Mouse (Mus musculus) embryonic facial prominence, embryonic 11.5 days (tissue): Measurements from ENCODE around the gene Vti1a. TPM values are rescaled to one million over a fixed set of nuclear protein-coding genes. Genes with fewer than 3 reads are reported as not detected.

ENCODE experiments used
- ATAC-seq: fragments of 200-750 bp; cut with Nextera tagmentation; replicated peaks from 2 replicates; pipeline ENCODE4 v1.8.0; 2017; ENCODE audit warnings: low read depth; ENCODE audit not compliant: insufficient number of reproducible peaks, low FRiP score, low TSS enrichment
- DNase-seq: peaks from one replicate; pipeline ENCODE4 v3.0.0-alpha.2; 2015; ENCODE audit warnings: low spot score
- H3K27ac ChIP-seq: fragments of 300-500 bp; sonication (generic); replicated peaks from 2 replicates; pipeline ENCODE4 v1.5.1; 2014; ENCODE audit warnings: mild to moderate bottlenecking, low read depth, low read length, control low read depth
- H3K27me3 ChIP-seq: fragments of 300-500 bp; sonication (generic); 2 replicates; pipeline ENCODE4 v1.6.1; 2014; ENCODE audit warnings: mild to moderate bottlenecking, low read length, moderate library complexity, mixed read lengths; ENCODE audit not compliant: control insufficient read depth, insufficient read depth
- H3K36me3 ChIP-seq: fragments of 300-500 bp; sonication (generic); replicated peaks from 2 replicates; pipeline ENCODE4 v1.6.1; 2014; ENCODE audit warnings: low read depth, mild to moderate bottlenecking, low read length, moderate library complexity, mixed read lengths; ENCODE audit not compliant: control insufficient read depth, insufficient read depth
- H3K4me1 ChIP-seq: fragments of 300-500 bp; sonication (generic); 2 replicates; pipeline ENCODE4 v1.6.1; 2014; ENCODE audit warnings: low read length, mixed read lengths; ENCODE audit not compliant: control insufficient read depth, insufficient read depth
- H3K4me2 ChIP-seq: fragments of 300-500 bp; sonication (generic); 2 replicates; pipeline ENCODE4 v1.6.1; 2014; ENCODE audit warnings: low read depth, mild to moderate bottlenecking, control low read depth, low read length, moderate library complexity
- H3K4me3 ChIP-seq: fragments of 300-500 bp; sonication (generic); 2 replicates; pipeline ENCODE4 v1.5.1; 2014; ENCODE audit warnings: low read depth, low read length, control low read depth
- H3K9ac ChIP-seq: fragments of 300-500 bp; sonication (generic); replicated peaks from 2 replicates; pipeline ENCODE4 v1.6.1; 2014; ENCODE audit warnings: mild to moderate bottlenecking, control low read depth, low read length
- H3K9me3 ChIP-seq: fragments of 300-500 bp; sonication (generic); replicated peaks from 2 replicates; pipeline ENCODE4 v1.6.1; 2016; ENCODE audit warnings: mild to moderate bottlenecking, low read length, inconsistent platforms, mixed read lengths; ENCODE audit not compliant: control insufficient read depth
- WGBS: fragments of 180-500 bp; shearing (Covaris S2); extraction: QIAGEN DNeasy Blood & Tissue Kit; methylation state at CpG from one replicate; pipeline ENCODE4 v1.1.7; 2014; 5-methylcytosine and 5-hydroxymethylcytosine counted together
- polyA plus RNA-seq: library from polyadenylated mRNA; unstranded; fragments of >200 nt; fragmentation: Nextera tagmentation; extraction: Ambion mirVana; gene quantifications from 2 replicates; pipeline ENCODE4 v1.2.1, GENCODE M21; 2014

Vti1a gene
- polyA plus RNA-seq, 1 experiment from 2014 or later, result 22.4 TPM

GRCm38 (mm10) chr19:55565111-55565510 is 249.0 kb downstream of the Vti1a start:
- Histone ChIP-seq H3K4me2 (no peak overlapping the region), H3K4me1 (no peaks in the 10 kb centered on the region; the same call in 1 of the 2 replicates), H3K36me3 (no peaks in the 10 kb centered on the region), H3K4me3 (no peak overlapping the region), H3K27ac (no peak overlapping the region), H3K27me3 (no peaks in the 10 kb centered on the region), H3K9me3 (no peaks in the 10 kb centered on the region), H3K9ac (no peak overlapping the region)
- ATAC-seq (no peak), DNase-seq (no peak)
- WGBS, result 86% methylated on average over 11 of the region's 11 CpGs

GRCm38 (mm10) chr19:55565523-55566369 is 249.7 kb downstream of the Vti1a start:
- no peaks in the 10 kb centered on the region for H3K27me3 ChIP-seq
- 48% methylated on average over 6 of the region's 6 CpGs for WGBS
- no peak overlapping the region for H3K27ac ChIP-seq
- H3K9me3 ChIP-seq, result no peaks in the 10 kb centered on the region
- no peak overlapping the region for H3K9ac ChIP-seq
- H3K4me2 ChIP-seq, result no peak overlapping the region
- no peaks in the 10 kb centered on the region; the same call in 1 of the 2 replicates for H3K4me1 ChIP-seq
- DNase-seq (no peak), ATAC-seq (no peak)
- no peak overlapping the region for H3K4me3 ChIP-seq
- H3K36me3 ChIP-seq, result no peaks in the 10 kb centered on the region

- 78% methylated on average over 7 of the region's 7 CpGs for WGBS
- ATAC-seq, result no peak
- DNase-seq, result no peak
- Histone ChIP-seq H3K9me3 (no peaks in the 10 kb centered on the region), H3K27ac (no peak overlapping the region), H3K36me3 (no peaks in the 10 kb centered on the region), H3K27me3 (no peaks in the 10 kb centered on the region), H3K4me2 (no peak overlapping the region), H3K9ac (no peak overlapping the region), H3K4me1 (no peaks in the 10 kb centered on the region), H3K4me3 (no peak overlapping the region)
These were observed 253.0 kb downstream of the Vti1a start for GRCm38 (mm10) chr19:55569114-55569513.

GRCm38 (mm10) chr19:55569894-55570293 is 253.8 kb downstream of the Vti1a start:
- ATAC-seq (no peak), DNase-seq (no peak)
- Histone ChIP-seq H3K27ac (no peak overlapping the region), H3K4me2 (no peak overlapping the region), H3K4me3 (no peak overlapping the region), H3K9ac (no peak overlapping the region), H3K27me3 (no peaks in the 10 kb centered on the region), H3K36me3 (no peaks in the 10 kb centered on the region), H3K4me1 (no peaks in the 10 kb centered on the region), H3K9me3 (no peaks in the 10 kb centered on the region)
- WGBS, result 86% methylated on average over 12 of the region's 12 CpGs

- no peak for ATAC-seq
- DNase-seq, result no peak
- Histone ChIP-seq H3K36me3 (no peaks in the 10 kb centered on the region), H3K4me1 (no peaks in the 10 kb centered on the region), H3K27me3 (no peaks in the 10 kb centered on the region), H3K9ac (no peak overlapping the region), H3K9me3 (no peaks in the 10 kb centered on the region), H3K4me2 (no peak overlapping the region), H3K4me3 (no peak overlapping the region), H3K27ac (no peak overlapping the region)
- WGBS, result 91% methylated on average over 9 of the region's 9 CpGs
These were observed 254.6 kb downstream of the Vti1a start for GRCm38 (mm10) chr19:55570520-55571296.

GRCm38 (mm10) chr19:55571486-55571885 is 255.4 kb downstream of the Vti1a start:
- H3K4me3 ChIP-seq, result no peak overlapping the region
- H3K4me2 ChIP-seq, result no peak overlapping the region
- no peaks in the 10 kb centered on the region for H3K9me3 ChIP-seq
- ATAC-seq, result no peak
- no peaks in the 10 kb centered on the region for H3K4me1 ChIP-seq
- no peaks in the 10 kb centered on the region for H3K36me3 ChIP-seq
- no peak overlapping the region for H3K9ac ChIP-seq
- H3K27ac ChIP-seq, result no peak overlapping the region
- no peak for DNase-seq
- H3K27me3 ChIP-seq, result no peaks in the 10 kb centered on the region
- 92% methylated on average over 8 of the region's 8 CpGs for WGBS

GRCm38 (mm10) chr19:55577306-55578042 is 261.4 kb downstream of the Vti1a start:
- no peak overlapping the region for H3K4me3 ChIP-seq
- H3K9me3 ChIP-seq, result no peaks in the 10 kb centered on the region
- no peak overlapping the region for H3K9ac ChIP-seq
- H3K4me1 ChIP-seq, result no peaks in the 10 kb centered on the region; the same call in 1 of the 2 replicates
- H3K4me2 ChIP-seq, result no peak overlapping the region
- DNase-seq, result no peak
- H3K36me3 ChIP-seq, result no peaks in the 10 kb centered on the region
- 82% methylated on average over 25 of the region's 25 CpGs for WGBS
- ATAC-seq, result no peak
- H3K27me3 ChIP-seq, result no peaks in the 10 kb centered on the region
- no peak overlapping the region for H3K27ac ChIP-seq
